ENCODE assay signal across 9 mouse cellular contexts in the genomic region with DNA sequence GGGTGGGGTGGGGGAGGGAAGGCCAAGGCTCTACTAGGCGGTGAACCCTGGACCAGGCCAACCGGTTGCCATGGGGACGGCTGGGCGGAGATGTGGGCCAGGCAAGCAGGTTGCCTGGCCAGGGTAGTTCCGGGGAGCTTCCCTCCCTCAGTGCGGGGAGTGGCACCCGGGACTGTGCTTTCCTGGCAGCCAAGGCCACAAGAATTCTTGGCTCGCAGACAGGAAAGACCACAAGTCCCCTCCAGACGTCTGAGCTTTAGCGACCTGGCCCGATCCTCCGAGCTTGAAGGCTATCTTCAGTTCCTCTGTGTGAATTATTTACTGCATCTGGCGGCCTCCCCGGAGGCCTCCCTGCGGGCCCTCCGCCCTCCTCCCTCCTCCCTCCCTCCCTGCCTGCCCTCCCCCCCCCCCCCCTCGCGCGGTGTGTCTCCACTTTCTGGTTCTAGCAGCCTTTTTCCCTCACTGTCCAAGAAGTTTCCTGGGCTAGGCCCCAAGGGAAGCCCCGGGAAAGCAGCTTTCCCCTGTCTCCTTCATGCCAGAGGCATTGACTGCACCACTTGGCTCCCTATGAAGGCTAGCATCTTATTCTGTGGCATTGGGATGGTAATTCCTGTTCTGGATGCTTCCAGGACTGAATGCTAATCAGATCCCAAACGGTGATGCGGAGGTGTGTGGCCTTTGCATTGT. TPM values are rescaled to one million over a fixed set of nuclear protein-coding genes. Genes with fewer than 3 reads are reported as not detected.
DNase-seq lines count a peak whose midpoint lies in the region; ATAC-seq and TF ChIP-seq lines count a peak whose summit lies in the region.
"Had no signal": no experiment of that assay in that cellular context is flagged by ENCODE, and none has a peak within 500 bp of the region (broad histone marks: within the 10 kb centered on the region; RNA-seq: fewer than 3 reads in every experiment).

No protein-coding gene starts in this region.

- peak overlapping the region; percentile 30; the same call in 1 of the 2 replicates for H3K9ac ChIP-seq in forebrain, embryonic 13.5 days
- peak overlapping the region; percentile 46; the same call in 1 of the 2 replicates for H3K9ac ChIP-seq in stomach, embryonic 16.5 days (ENCODE audit: low read length)

- H3K36me3 ChIP-seq in E14TG2a.4 (ENCODE audit: insufficient read depth, low read length): no peaks in the 10 kb centered on the region
- H3K36me3 ChIP-seq in forebrain, embryonic 13.5 days (ENCODE audit: poor library complexity, severe bottlenecking): no peaks in the 10 kb centered on the region
- H3K36me3 ChIP-seq in stomach, embryonic 16.5 days (ENCODE audit: control insufficient read depth, insufficient read depth, low read length): no peaks in the 10 kb centered on the region

- DNase-seq in ZHBTc4 (ENCODE audit: low read depth, low spot score): peak; percentile 78
- peak; percentile 68 to 70 for DNase-seq in heart, postnatal 14 days
- peak; percentile 96 to 98 for DNase-seq in kidney, postnatal 25 days

- peaks cover 40% of the 10 kb centered on the region for H3K27me3 ChIP-seq in E14TG2a.4 (ENCODE audit: insufficient read depth, low read length)
- peaks cover 39% of the 10 kb centered on the region for H3K27me3 ChIP-seq in forebrain, embryonic 13.5 days
- no peaks in the 10 kb centered on the region for H3K27me3 ChIP-seq in stomach, embryonic 16.5 days (ENCODE audit: control insufficient read depth, insufficient read depth, low read length)

- no peak for TF ChIP-seq CTCF in E14TG2a.4 (conservative IDR thresholded peaks at IDR 0.05; ENCODE audit: low read length)

- peak overlapping the region; percentile 57 for H3K4me3 ChIP-seq in E14TG2a.4 (replicated peaks; ENCODE audit: low read length)
- no peak overlapping the region for H3K4me3 ChIP-seq in forebrain, embryonic 13.5 days
- peak overlapping the region; percentile 27 for H3K4me3 ChIP-seq in stomach, embryonic 16.5 days (replicated peaks; ENCODE audit: low read length)
- H3K4me3 ChIP-seq: erythroblast, embryonic 14.5 days had no signal

- no peaks in the 10 kb centered on the region for H3K9me3 ChIP-seq in E14TG2a.4 (ENCODE audit: low read length)
- H3K9me3 ChIP-seq in forebrain, embryonic 13.5 days (replicated peaks): 0 out of 2 replicates have a peak, but pooled peaks cover 3% of the 10 kb centered on the region
- H3K9me3 ChIP-seq in stomach, embryonic 16.5 days (replicated peaks; ENCODE audit: control insufficient read depth, low read length): no peaks in the 10 kb centered on the region

- intact Hi-C loops in heart, postnatal 14 days (cut with DNase I): no loop called here

- peak; percentile 73 for ATAC-seq in forebrain, embryonic 13.5 days
- peak; percentile 17 for ATAC-seq in megakaryocyte progenitor cell, adult 5-6 weeks (replicated peaks; ENCODE audit: poor library complexity)
- peak; percentile 70 for ATAC-seq in stomach, embryonic 16.5 days (ENCODE audit: insufficient read depth, low FRiP score)
- no peak for ATAC-seq in megakaryocyte-erythroid progenitor cell, adult 5-6 weeks (replicated peaks; ENCODE audit: low FRiP score, low TSS enrichment, poor library complexity, severe bottlenecking)

- peak overlapping the region; percentile 51 for H3K4me2 ChIP-seq in forebrain, embryonic 13.5 days
- H3K4me2 ChIP-seq in stomach, embryonic 16.5 days (ENCODE audit: low read depth, low read length): peak overlapping the region; percentile 49

- peaks cover 75% of the 10 kb centered on the region for H3K4me1 ChIP-seq in E14TG2a.4 (replicated peaks; ENCODE audit: low read depth, low read length)
- peaks cover 43% of the 10 kb centered on the region for H3K4me1 ChIP-seq in forebrain, embryonic 13.5 days
- H3K4me1 ChIP-seq in stomach, embryonic 16.5 days (ENCODE audit: control insufficient read depth, insufficient read depth, low read length): peaks cover 42% of the 10 kb centered on the region

- under 1% methylated on average over 19 of the region's 22 CpGs for WGBS in forebrain, embryonic 13.5 days
- 4% methylated on average over 17 of the region's 22 CpGs for WGBS in stomach, embryonic 16.5 days

- peak overlapping the region; percentile 40; the same call in 1 of the 2 replicates for H3K27ac ChIP-seq in forebrain, embryonic 13.5 days
- H3K27ac ChIP-seq in stomach, embryonic 16.5 days (ENCODE audit: low read length): peak overlapping the region; percentile 98

RNA-seq across cellular contexts. Expression of a gene that starts 10.7 kb away (rescaled TPM):
- 6.6 and 6.9 TPM in 2 replicates for polyA plus RNA-seq in forebrain, embryonic 13.5 days (2015; fragmentation: Nextera tagmentation; extraction: Ambion mirVana)
- 1 to 10 TPM; 8.4 to 8.7 TPM for total RNA-seq in heart, postnatal 14 days (2021)
- 0.02 TPM in 1 of 2 replicates, not detected in the other for total RNA-seq in megakaryocyte progenitor cell, adult 5-6 weeks (2015)
- total RNA-seq in megakaryocyte progenitor cell, adult 5-6 weeks (2017): 0.03 TPM in 1 of 2 replicates, not detected in the other
- 2.8 and 3.2 TPM in 2 replicates for polyA plus RNA-seq in stomach, embryonic 16.5 days (2015; fragmentation: Nextera tagmentation; extraction: Ambion mirVana)
- total RNA-seq in megakaryocyte-erythroid progenitor cell, adult 5-6 weeks (2014; fragmentation: Nextera tagmentation): not detected in 2 replicates
- total RNA-seq in megakaryocyte-erythroid progenitor cell, adult 5-6 weeks (2017): 0.05 TPM in 1 of 2 replicates, not detected in the other

RNA-seq across cellular contexts. Expression of a gene that starts 30.3 kb away (rescaled TPM):
- 18.6 and 19.2 TPM in 2 replicates for polyA plus RNA-seq in forebrain, embryonic 13.5 days (2015; fragmentation: Nextera tagmentation; extraction: Ambion mirVana)
- total RNA-seq in heart, postnatal 14 days (2021): 10 to 100 TPM; 70.0 to 72.5 TPM
- total RNA-seq in megakaryocyte progenitor cell, adult 5-6 weeks (2015): 4.5 and 6.1 TPM in 2 replicates
- 4.7 and 6.4 TPM in 2 replicates for total RNA-seq in megakaryocyte progenitor cell, adult 5-6 weeks (2017)
- 18.6 and 22.2 TPM in 2 replicates for polyA plus RNA-seq in stomach, embryonic 16.5 days (2015; fragmentation: Nextera tagmentation; extraction: Ambion mirVana)
- 13.2 and 18.1 TPM in 2 replicates for total RNA-seq in megakaryocyte-erythroid progenitor cell, adult 5-6 weeks (2014; fragmentation: Nextera tagmentation)
- total RNA-seq in megakaryocyte-erythroid progenitor cell, adult 5-6 weeks (2017): 3.2 and 10.2 TPM in 2 replicates

Comparison
In these comparisons a context has a peak if more than half of its experiments do, and no peak if none do; other contexts are left out.
1. RNA of a gene that starts 10.7 kb away (total RNA-seq): 8.4 to 8.7 TPM in heart, postnatal 14 days; 0.05 TPM in megakaryocyte-erythroid progenitor cell, adult 5-6 weeks and 0.02 to 0.03 TPM in megakaryocyte progenitor cell, adult 5-6 weeks; every median in the first group is over 4 times any median in the second.
2. Peak in every context shown above with its lines, with median percentiles within 50 percentile points of each other: DNase-seq.